Mouse (Mus musculus): ENCODE data around the gene Galp. TPM values are rescaled to one million over a fixed set of nuclear protein-coding genes. Genes with fewer than 3 reads are reported as not detected.
A peak's percentile ranks its signal among the peaks of the same experiment; 100 is the strongest.
"Not testable (repeated sequence)": the region's sequence is repeated elsewhere in the genome, so short reads cannot be mapped to it uniquely, and the experiment has no call there.

The Galp gene
- polyA plus RNA-seq, 1 experiment from 2014 or later = not detected

DNA sequence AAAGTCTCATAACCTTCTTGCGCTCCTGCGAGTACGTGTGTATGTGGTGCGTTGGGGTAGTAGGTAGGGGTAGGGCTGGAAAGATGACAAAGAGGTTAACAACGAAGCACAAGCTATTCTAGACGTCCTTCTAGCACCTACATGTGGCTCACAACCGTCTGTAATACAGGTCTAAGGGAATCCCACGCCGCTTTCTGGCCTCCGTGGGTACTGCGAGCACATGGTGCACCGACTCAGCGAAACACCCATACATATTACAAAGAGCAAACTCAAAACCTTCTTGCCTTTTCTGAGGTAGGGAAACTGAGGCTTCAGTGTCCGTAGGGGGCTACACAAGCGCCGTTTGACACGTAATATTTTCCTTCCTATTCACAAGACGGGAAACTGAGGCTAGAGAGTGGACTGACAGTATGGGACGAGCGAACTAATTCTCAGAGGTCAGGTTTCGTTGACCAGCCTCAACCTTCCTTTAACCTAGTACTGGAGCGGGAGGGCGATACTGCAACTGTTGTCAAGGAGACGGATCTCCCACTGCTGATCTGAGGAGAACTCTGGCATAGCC, 25.4 kb upstream of the Galp start:
- ATAC-seq (ENCODE audit: low FRiP score, low TSS enrichment) = peak; percentile 35
- peaks cover 4% of the 10 kb centered on the region; the same call in 1 of the 2 replicates for H3K36me3 ChIP-seq (ENCODE audit: control insufficient read depth, insufficient read depth, low read length)
- DNase-seq = peak; percentile 81
- H3K27ac ChIP-seq (replicated peaks; ENCODE audit: low read depth, low read length) = peak overlapping the region; percentile 87
- H3K9me3 ChIP-seq (ENCODE audit: control insufficient read depth, low read length) = no peaks in the 10 kb centered on the region
- under 1% methylated on average over 24 of the region's 24 CpGs for WGBS
- H3K4me2 ChIP-seq (ENCODE audit: low read length) = peak overlapping the region; percentile 90
- no peaks in the 10 kb centered on the region for H3K27me3 ChIP-seq (ENCODE audit: control insufficient read depth, insufficient read depth, low read length)
- H3K9ac ChIP-seq (replicated peaks; ENCODE audit: low read length) = peak overlapping the region; percentile 53
- H3K4me1 ChIP-seq (ENCODE audit: control insufficient read depth, insufficient read depth, low read length) = 0 out of 2 replicates have a peak, but pooled peaks cover 3% of the 10 kb centered on the region
- H3K4me3 ChIP-seq (replicated peaks; ENCODE audit: low read depth, low read length) = peak overlapping the region; percentile 66

DNA sequence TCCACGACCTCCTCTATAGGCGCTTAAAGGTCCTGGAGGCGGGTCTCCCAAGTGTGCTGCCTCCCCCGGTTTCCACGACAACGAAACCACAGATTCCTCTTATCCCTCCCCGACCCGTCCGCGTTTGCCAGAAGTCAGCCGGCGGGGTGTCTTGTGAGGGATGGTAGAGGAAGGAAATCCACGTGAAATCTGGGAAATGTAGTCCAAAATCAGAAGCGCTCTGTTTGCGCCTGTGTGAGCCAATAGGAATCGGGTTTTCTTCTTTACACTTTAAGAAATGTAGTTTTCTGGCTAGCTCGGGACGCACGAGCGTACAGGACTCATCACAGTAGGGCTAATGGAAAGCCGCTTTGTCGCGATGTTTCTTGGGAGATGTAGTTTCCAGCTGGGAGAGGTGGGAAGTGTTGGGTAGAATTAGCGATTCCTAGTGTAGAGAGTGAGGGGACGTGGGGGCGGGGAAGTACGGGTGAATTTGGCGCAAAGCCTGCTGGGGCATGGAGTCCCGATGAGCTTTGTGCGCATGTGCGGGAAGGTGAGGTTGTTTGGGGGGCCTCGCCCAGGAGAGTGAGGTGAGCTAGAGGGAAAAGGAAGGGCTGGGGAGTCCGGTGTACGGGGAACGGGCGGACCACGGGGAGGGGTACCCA, 24.8 kb upstream of the Galp start, which contains the start of gene Zfp444:
Zfp444 (plus strand) TSS at position 221 of the 644 bp plus-strand sequence.
- H3K36me3 ChIP-seq (ENCODE audit: control insufficient read depth, insufficient read depth, low read length) = peaks cover 4% of the 10 kb centered on the region; the same call in 1 of the 2 replicates
- H3K4me1 ChIP-seq (ENCODE audit: control insufficient read depth, insufficient read depth, low read length) = 0 out of 2 replicates have a peak, but pooled peaks cover 3% of the 10 kb centered on the region
- H3K9ac ChIP-seq (replicated peaks; ENCODE audit: low read length) = peak within 1 kb of the TSS; percentile 78
- peak; percentile 100 for DNase-seq
- H3K27ac ChIP-seq (replicated peaks; ENCODE audit: low read depth, low read length) = peak within 1 kb of the TSS; percentile 87
- H3K4me2 ChIP-seq (ENCODE audit: low read length) = peak within 1 kb of the TSS; percentile 90
- peak; percentile 98 for ATAC-seq (ENCODE audit: low FRiP score, low TSS enrichment)
- no peaks in the 10 kb centered on the region for H3K9me3 ChIP-seq (ENCODE audit: control insufficient read depth, low read length)
- H3K27me3 ChIP-seq (ENCODE audit: control insufficient read depth, insufficient read depth, low read length) = no peaks in the 10 kb centered on the region
- WGBS = under 1% methylated on average over 37 of the region's 37 CpGs
- peak within 1 kb of the TSS; percentile 66 for H3K4me3 ChIP-seq (replicated peaks; ENCODE audit: low read depth, low read length)

DNA sequence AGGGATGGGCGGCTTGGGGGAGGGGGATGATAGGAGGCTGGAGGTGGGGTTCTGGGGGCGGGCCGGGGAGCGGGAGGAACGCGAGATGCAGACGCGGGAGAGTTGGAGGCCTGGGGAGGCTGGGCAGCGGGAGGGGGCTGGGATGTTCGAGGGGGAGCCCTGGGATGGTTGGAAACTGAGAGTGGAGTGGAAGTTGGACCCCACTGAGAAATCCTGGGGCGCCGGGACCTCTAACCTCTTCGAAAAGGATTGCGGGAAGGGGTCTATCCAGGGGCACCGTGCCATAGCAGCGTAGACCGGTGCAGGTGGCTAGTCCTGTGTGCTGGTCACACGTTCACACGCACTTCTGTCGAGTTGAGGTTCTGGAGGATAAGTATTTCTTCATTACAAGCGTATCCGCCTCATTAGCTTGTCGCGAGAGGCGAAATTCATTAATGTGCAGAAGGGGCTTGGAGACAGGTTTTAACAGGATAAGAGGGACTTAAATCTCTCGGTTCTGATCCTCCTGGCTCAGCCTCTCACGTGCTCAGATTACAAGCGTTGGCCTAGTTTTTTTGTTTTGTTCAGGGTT, 24.1 kb upstream of the Galp start:
- under 1% methylated on average over 28 of the region's 28 CpGs for WGBS
- Histone ChIP-seq H3K27ac (replicated peaks; ENCODE audit: low read depth, low read length) (peak overlapping the region; percentile 87), H3K4me1 (ENCODE audit: control insufficient read depth, insufficient read depth, low read length) (0 out of 2 replicates have a peak, but pooled peaks cover 3% of the 10 kb centered on the region), H3K27me3 (ENCODE audit: control insufficient read depth, insufficient read depth, low read length) (no peaks in the 10 kb centered on the region), H3K9me3 (ENCODE audit: control insufficient read depth, low read length) (no peaks in the 10 kb centered on the region), H3K4me2 (ENCODE audit: low read length) (peak overlapping the region; percentile 90), H3K36me3 (ENCODE audit: control insufficient read depth, insufficient read depth, low read length) (peaks cover 4% of the 10 kb centered on the region; the same call in 1 of the 2 replicates), H3K4me3 (replicated peaks; ENCODE audit: low read depth, low read length) (peak overlapping the region; percentile 66), H3K9ac (replicated peaks; ENCODE audit: low read length) (peak overlapping the region; percentile 78)
- DNase-seq (peak; percentile 48), ATAC-seq (ENCODE audit: low FRiP score, low TSS enrichment) (peak; percentile 38)

DNA sequence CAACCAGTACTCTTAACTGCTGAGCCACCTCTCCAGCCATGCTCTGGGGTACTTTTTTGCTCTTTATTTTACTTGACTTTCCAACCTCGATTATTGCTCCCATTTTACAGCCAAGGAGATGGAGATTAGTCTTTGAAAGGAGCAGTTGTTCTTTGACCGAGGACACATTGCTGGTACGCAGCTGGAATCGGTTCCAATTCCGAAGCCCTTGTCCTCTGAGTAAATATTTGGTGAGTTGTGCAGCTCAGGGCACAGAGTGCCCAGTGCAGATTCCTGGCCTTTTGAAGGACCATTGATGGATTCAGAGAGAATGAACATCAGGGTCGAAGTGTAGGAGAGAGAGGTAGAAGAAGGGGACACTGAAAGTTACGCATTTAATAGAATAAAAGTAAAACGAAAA, 23.0 kb upstream of the Galp start:
- no peaks in the 10 kb centered on the region for H3K9me3 ChIP-seq (ENCODE audit: control insufficient read depth, low read length)
- no peaks in the 10 kb centered on the region for H3K27me3 ChIP-seq (ENCODE audit: control insufficient read depth, insufficient read depth, low read length)
- no peak overlapping the region for H3K27ac ChIP-seq (replicated peaks; ENCODE audit: low read depth, low read length)
- peaks cover 10% of the 10 kb centered on the region; the same call in 1 of the 2 replicates for H3K36me3 ChIP-seq (ENCODE audit: control insufficient read depth, insufficient read depth, low read length)
- no peak for ATAC-seq (ENCODE audit: low FRiP score, low TSS enrichment)
- H3K9ac ChIP-seq (replicated peaks; ENCODE audit: low read length) = no peak overlapping the region
- 0 out of 2 replicates have a peak, but pooled peaks cover 3% of the 10 kb centered on the region for H3K4me1 ChIP-seq (ENCODE audit: control insufficient read depth, insufficient read depth, low read length)
- no peak for DNase-seq
- H3K4me3 ChIP-seq (replicated peaks; ENCODE audit: low read depth, low read length) = no peak overlapping the region
- H3K4me2 ChIP-seq (ENCODE audit: low read length) = peak overlapping the region; percentile 90; the same call in 1 of the 2 replicates
- 90% methylated on average over 8 of the region's 8 CpGs for WGBS

DNA sequence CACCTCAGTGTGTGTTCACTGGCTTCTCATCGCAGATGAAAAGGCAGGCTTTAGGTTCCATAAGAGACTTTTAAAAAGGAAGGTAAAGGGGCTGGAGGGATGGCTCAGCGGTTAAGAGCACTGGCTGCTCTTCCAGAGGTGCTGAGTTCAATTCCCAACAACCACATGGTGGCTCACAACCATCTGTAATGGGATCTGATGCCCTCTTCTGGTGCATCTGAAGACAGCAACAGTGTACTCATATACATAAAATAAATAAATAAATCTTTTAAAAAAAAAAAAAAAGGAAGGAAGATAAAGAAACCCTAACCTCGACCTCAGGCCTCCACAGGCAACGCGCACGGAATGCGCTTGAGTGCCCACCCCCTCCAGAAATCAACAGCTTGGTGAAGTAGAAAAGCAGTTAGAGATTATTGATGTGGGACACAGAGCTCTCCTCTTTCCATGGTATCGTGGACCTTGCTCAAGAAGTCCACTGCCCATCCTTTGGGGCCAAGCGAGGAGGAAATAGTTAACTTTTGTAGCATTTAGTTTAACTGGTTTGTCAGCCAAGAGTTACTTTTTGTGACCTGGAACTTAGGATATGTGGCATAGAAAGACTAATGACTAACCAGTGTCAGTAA, 22.4 kb upstream of the Galp start:
- not testable (repeated sequence) for H3K9ac ChIP-seq (replicated peaks; ENCODE audit: low read length); H3K4me2 ChIP-seq (ENCODE audit: low read length); H3K27me3 ChIP-seq (ENCODE audit: control insufficient read depth, insufficient read depth, low read length); H3K4me3 ChIP-seq (replicated peaks; ENCODE audit: low read depth, low read length); H3K27ac ChIP-seq (replicated peaks; ENCODE audit: low read depth, low read length); ATAC-seq (ENCODE audit: low FRiP score, low TSS enrichment); H3K4me1 ChIP-seq (ENCODE audit: control insufficient read depth, insufficient read depth, low read length); H3K9me3 ChIP-seq (ENCODE audit: control insufficient read depth, low read length); DNase-seq
- H3K36me3 ChIP-seq (ENCODE audit: control insufficient read depth, insufficient read depth, low read length) = peaks cover 12% of the 10 kb centered on the region; the same call in 1 of the 2 replicates
- WGBS = 90% methylated on average over 9 of the region's 9 CpGs

DNA sequence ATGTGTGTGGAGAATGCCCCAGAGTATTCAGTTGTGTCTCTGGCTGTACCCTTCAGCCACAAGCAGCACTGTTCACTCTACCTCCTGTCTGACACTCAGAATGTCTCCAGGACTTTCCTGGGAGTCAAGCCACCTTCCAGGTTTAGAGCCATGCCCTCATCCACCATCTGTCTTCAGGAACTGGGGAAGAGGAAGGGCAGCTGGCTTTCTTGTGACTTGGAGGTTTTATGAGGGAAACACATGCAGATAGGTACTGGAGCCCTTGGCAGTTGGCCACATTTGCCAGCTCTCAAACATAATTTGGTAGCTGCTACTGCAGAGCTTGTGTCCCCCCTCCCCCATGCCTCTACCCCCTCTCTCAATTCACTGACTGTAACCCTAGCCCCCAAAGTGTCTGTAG, 17.9 kb upstream of the Galp start:
- Histone ChIP-seq H3K4me3 (replicated peaks; ENCODE audit: low read depth, low read length) (no peak overlapping the region), H3K9ac (replicated peaks; ENCODE audit: low read length) (no peak overlapping the region), H3K4me1 (ENCODE audit: control insufficient read depth, insufficient read depth, low read length) (no peaks in the 10 kb centered on the region), H3K4me2 (ENCODE audit: low read length) (no peak overlapping the region), H3K36me3 (ENCODE audit: control insufficient read depth, insufficient read depth, low read length) (peaks cover 23% of the 10 kb centered on the region), H3K27me3 (ENCODE audit: control insufficient read depth, insufficient read depth, low read length) (no peaks in the 10 kb centered on the region), H3K9me3 (ENCODE audit: control insufficient read depth, low read length) (no peaks in the 10 kb centered on the region), H3K27ac (replicated peaks; ENCODE audit: low read depth, low read length) (no peak overlapping the region)
- no peak for ATAC-seq (ENCODE audit: low FRiP score, low TSS enrichment)
- DNase-seq = no peak

DNA sequence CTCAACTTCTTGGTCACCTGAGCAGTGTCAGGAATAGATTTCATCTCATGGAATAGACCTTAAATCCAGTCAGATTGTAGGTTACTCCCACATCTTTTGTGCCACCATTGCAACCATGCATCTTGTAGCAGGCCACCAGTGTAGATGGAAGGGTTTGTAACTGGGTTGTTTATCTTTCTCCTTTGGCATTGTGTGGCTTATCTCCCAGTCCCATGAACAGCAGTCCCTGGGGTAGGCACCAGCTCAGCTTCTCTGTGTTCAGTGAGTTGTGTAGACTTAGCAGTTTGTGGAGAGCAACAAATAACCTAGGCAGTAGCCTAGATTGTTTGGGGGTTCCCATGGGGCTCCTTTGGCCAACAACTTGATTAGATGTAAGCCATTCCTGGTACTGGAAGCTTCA, 14.0 kb upstream of the Galp start:
- H3K9ac ChIP-seq (replicated peaks; ENCODE audit: low read length) = no peak overlapping the region
- no peaks in the 10 kb centered on the region for H3K4me1 ChIP-seq (ENCODE audit: control insufficient read depth, insufficient read depth, low read length)
- H3K9me3 ChIP-seq (ENCODE audit: control insufficient read depth, low read length) = no peaks in the 10 kb centered on the region
- no peak overlapping the region for H3K27ac ChIP-seq (replicated peaks; ENCODE audit: low read depth, low read length)
- DNase-seq (no peak), ATAC-seq (ENCODE audit: low FRiP score, low TSS enrichment) (no peak)
- peaks cover 54% of the 10 kb centered on the region for H3K36me3 ChIP-seq (ENCODE audit: control insufficient read depth, insufficient read depth, low read length)
- no peak overlapping the region for H3K4me3 ChIP-seq (replicated peaks; ENCODE audit: low read depth, low read length)
- no peak overlapping the region for H3K4me2 ChIP-seq (ENCODE audit: low read length)
- no peaks in the 10 kb centered on the region for H3K27me3 ChIP-seq (ENCODE audit: control insufficient read depth, insufficient read depth, low read length)

DNA sequence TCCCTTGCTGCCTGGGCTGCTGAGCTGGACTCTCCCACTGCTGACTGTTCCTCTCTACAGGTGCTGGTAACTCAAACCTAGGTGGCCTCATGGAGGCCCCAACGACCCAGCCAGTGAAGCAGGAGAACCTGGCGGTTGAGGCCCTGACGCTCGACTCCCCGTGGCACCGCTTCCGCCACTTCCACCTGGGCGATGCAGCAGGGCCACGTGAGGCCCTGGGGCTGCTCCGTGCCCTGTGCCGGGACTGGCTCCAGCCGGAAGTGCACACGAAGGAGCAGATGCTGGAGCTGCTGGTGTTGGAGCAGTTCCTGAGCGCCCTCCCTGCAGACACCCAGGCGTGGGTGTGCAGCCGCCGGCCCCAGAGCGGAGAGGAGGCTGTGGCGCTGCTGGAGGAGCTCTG, 13.1 kb upstream of the Galp start:
- Histone ChIP-seq H3K4me2 (ENCODE audit: low read length) (no peak overlapping the region), H3K36me3 (ENCODE audit: control insufficient read depth, insufficient read depth, low read length) (peaks cover 58% of the 10 kb centered on the region), H3K27ac (replicated peaks; ENCODE audit: low read depth, low read length) (no peak overlapping the region), H3K4me3 (replicated peaks; ENCODE audit: low read depth, low read length) (no peak overlapping the region), H3K27me3 (ENCODE audit: control insufficient read depth, insufficient read depth, low read length) (no peaks in the 10 kb centered on the region), H3K9ac (replicated peaks; ENCODE audit: low read length) (no peak overlapping the region), H3K9me3 (ENCODE audit: control insufficient read depth, low read length) (no peaks in the 10 kb centered on the region), H3K4me1 (ENCODE audit: control insufficient read depth, insufficient read depth, low read length) (no peaks in the 10 kb centered on the region)
- 97% methylated on average over 19 of the region's 19 CpGs for WGBS
- no peak for ATAC-seq (ENCODE audit: low FRiP score, low TSS enrichment)
- no peak for DNase-seq

Measured in midbrain, embryonic 14.5 days (tissue).